Mouse (Mus musculus): ENCODE data around the gene 3425401B19Rik. TPM values are rescaled to one million over a fixed set of nuclear protein-coding genes. Genes with fewer than 3 reads are reported as not detected.

3425401B19Rik gene
- total and polyA plus RNA-seq, 3 experiments = 0.04 to 0.67 (median 0.05) TPM

DNA sequence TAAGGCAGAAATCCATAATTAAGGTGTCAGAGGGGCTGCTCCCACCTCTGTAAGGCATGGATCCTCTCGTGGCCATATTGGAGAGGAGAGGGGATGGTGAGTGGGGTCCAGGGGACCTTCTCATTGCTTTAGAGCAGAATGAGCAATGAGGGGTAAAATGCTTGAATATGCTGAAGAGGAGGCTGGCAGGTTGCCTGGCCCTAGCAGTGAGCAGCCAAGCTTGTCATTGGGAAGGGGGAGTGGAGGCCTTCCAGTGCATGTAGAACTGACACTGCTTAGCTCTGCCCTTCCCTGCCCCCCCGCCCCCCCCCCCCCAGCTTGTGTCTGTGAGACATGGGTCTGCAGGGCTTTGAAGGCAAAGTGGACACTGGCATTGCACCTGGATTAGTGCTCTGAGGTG, 57.8 kb downstream of the 3425401B19Rik start:
- no peak for DNase-seq (ENCODE audit: extremely low read depth)
- Histone ChIP-seq H3K4me1 (ENCODE audit: control insufficient read depth in 1 of 2, insufficient read depth in 2 of 2) (peaks cover 0 to 24% of the 10 kb centered on the region in 2 experiments; a peak in 2 of 4 replicates), H3K27ac (ENCODE audit: insufficient read depth, low read depth) (no peak overlapping the region), H3K36me3 (replicated peaks in 1 of 2; ENCODE audit: control insufficient read depth in 1 of 2, insufficient read depth in 1 of 2, low read length in 1 of 2) (no peaks in the 10 kb centered on the region), H3K9me3 (replicated peaks; ENCODE audit: low read length) (no peaks in the 10 kb centered on the region), H3K27me3 (replicated peaks) (no peaks in the 10 kb centered on the region), H3K4me3 (replicated peaks in 1 of 3; ENCODE audit: low read depth in 2 of 3, low read length in 2 of 3, poor library complexity in 1 of 3) (no peak overlapping the region), H3K4me2 (ENCODE audit: insufficient read depth, low read depth, poor library complexity, severe bottlenecking) (no peak overlapping the region), H3K9ac (ENCODE audit: insufficient read depth, low read depth) (no peak overlapping the region), H3K79me2 (replicated peaks; ENCODE audit: control insufficient read depth, extremely low read depth, insufficient read depth, poor library complexity, severe bottlenecking) (no peaks in the 10 kb centered on the region)
- dilution Hi-C loops (cut with MboI; ENCODE audit: extremely low pct_ligation_motif_present, extremely low pct_unique_long_range_greater_than_20kb, low sequenced_read_pairs) = no loop called here
- TF ChIP-seq POLR2AphosphoS2 (IDR thresholded peaks at IDR 0.05; ENCODE audit: low read depth, low read length) (no peak), ZMIZ1 (IDR thresholded peaks at IDR 0.05; ENCODE audit: low read depth, low read length) (no peak), USF2 (conservative IDR thresholded peaks at IDR 0.05; ENCODE audit: low read depth, low read length) (no peak), JUN (IDR thresholded peaks at IDR 0.05; ENCODE audit: insufficient read depth, low read depth, low read length) (no peak), NELFE (IDR thresholded peaks at IDR 0.05; ENCODE audit: low read depth, low read length) (no peak), PAX5 (IDR thresholded peaks at IDR 0.05; ENCODE audit: low read length) (no peak), EP300 (IDR thresholded peaks at IDR 0.05; ENCODE audit: low read length) (no peak), BHLHE40 (IDR thresholded peaks at IDR 0.05; ENCODE audit: low read depth, low read length) (no peak), UBTF (IDR thresholded peaks at IDR 0.05; ENCODE audit: low read depth, low read length) (no peak), ETS1 (conservative IDR thresholded peaks at IDR 0.05; ENCODE audit: low read depth, low read length) (no peak), RCOR1 (conservative IDR thresholded peaks at IDR 0.05; ENCODE audit: low read depth, low read length) (no peak), GABPA (IDR thresholded peaks at IDR 0.05; ENCODE audit: insufficient replicate concordance, low read depth, low read length) (no peak), MEF2A (IDR thresholded peaks at IDR 0.05; ENCODE audit: borderline replicate concordance, low read depth, low read length) (no peak), MAZ (IDR thresholded peaks at IDR 0.05; ENCODE audit: low read depth, low read length) (no peak), ZKSCAN1 (IDR thresholded peaks at IDR 0.05; ENCODE audit: borderline replicate concordance, low read depth, low read length) (no peak), KAT2A (IDR thresholded peaks at IDR 0.05; ENCODE audit: insufficient replicate concordance, low read length) (no peak), IRF4 (IDR thresholded peaks at IDR 0.05; ENCODE audit: low read depth, low read length) (no peak), HCFC1 (IDR thresholded peaks at IDR 0.05; ENCODE audit: low read depth, low read length) (no peak)
- in situ Hi-C loops (cut with MboI; ENCODE audit: low pct_ligation_motif_present, low pct_unique_long_range_greater_than_20kb, low sequenced_read_pairs) = no loop called here

GRCm38 (mm10) chr14:32624811-32625210, 60.3 kb downstream of the 3425401B19Rik start:
- no peaks in the 10 kb centered on the region for H3K79me2 ChIP-seq (replicated peaks; ENCODE audit: control insufficient read depth, extremely low read depth, insufficient read depth, poor library complexity, severe bottlenecking)
- no peak overlapping the region for H3K9ac ChIP-seq (ENCODE audit: insufficient read depth, low read depth)
- DNase-seq (ENCODE audit: extremely low read depth) = no peak
- H3K4me3 ChIP-seq (replicated peaks in 1 of 3; ENCODE audit: low read depth in 2 of 3, low read length in 2 of 3, poor library complexity in 1 of 3) = no peak overlapping the region
- in situ Hi-C loops (cut with MboI; ENCODE audit: low pct_ligation_motif_present, low pct_unique_long_range_greater_than_20kb, low sequenced_read_pairs) (loop anchor here (25.0 kb wide), 2 partner anchors 187 to 312 kb away; no protein-coding TSS in a partner anchor), dilution Hi-C loops (cut with MboI; ENCODE audit: extremely low pct_ligation_motif_present, extremely low pct_unique_long_range_greater_than_20kb, low sequenced_read_pairs) (no loop called here)
- H3K27me3 ChIP-seq (replicated peaks) = no peaks in the 10 kb centered on the region
- TF ChIP-seq E2F4 (IDR thresholded peaks at IDR 0.05; ENCODE audit: insufficient replicate concordance, low read depth, low read length) (no peak), MAFK (IDR thresholded peaks at IDR 0.05; ENCODE audit: insufficient replicate concordance, low read length) (no peak), JUND (conservative IDR thresholded peaks at IDR 0.05; ENCODE audit: low read depth, low read length) (no peak), SMC3 (IDR thresholded peaks at IDR 0.05; ENCODE audit: low read depth, low read length) (no peak), RAD21 (IDR thresholded peaks at IDR 0.05; ENCODE audit: low read depth, low read length) (no peak), MAZ (IDR thresholded peaks at IDR 0.05; ENCODE audit: low read depth, low read length) (no peak), TCF12 (IDR thresholded peaks at IDR 0.05; ENCODE audit: low read depth, low read length) (no peak), UBTF (IDR thresholded peaks at IDR 0.05; ENCODE audit: low read depth, low read length) (no peak), POLR2A (IDR thresholded peaks at IDR 0.05; ENCODE audit: low read depth, low read length) (no peak), GABPA (IDR thresholded peaks at IDR 0.05; ENCODE audit: insufficient replicate concordance, low read depth, low read length) (no peak), USF2 (conservative IDR thresholded peaks at IDR 0.05; ENCODE audit: low read depth, low read length) (no peak), ZKSCAN1 (IDR thresholded peaks at IDR 0.05; ENCODE audit: borderline replicate concordance, low read depth, low read length) (no peak), MYC (IDR thresholded peaks at IDR 0.05; ENCODE audit: low read depth, low read length) (no peak), NRF1 (IDR thresholded peaks at IDR 0.05; ENCODE audit: low read depth, low read length) (no peak), EP300 (IDR thresholded peaks at IDR 0.05; ENCODE audit: low read length) (no peak), NELFE (IDR thresholded peaks at IDR 0.05; ENCODE audit: low read depth, low read length) (no peak)
- no peak overlapping the region for H3K4me2 ChIP-seq (ENCODE audit: insufficient read depth, low read depth, poor library complexity, severe bottlenecking)
- peaks cover 0 to 19% of the 10 kb centered on the region in 2 experiments; a peak in 2 of 4 replicates for H3K4me1 ChIP-seq (ENCODE audit: control insufficient read depth in 1 of 2, insufficient read depth in 2 of 2)
- no peaks in the 10 kb centered on the region for H3K36me3 ChIP-seq (replicated peaks in 1 of 2; ENCODE audit: control insufficient read depth in 1 of 2, insufficient read depth in 1 of 2, low read length in 1 of 2)
- no peak overlapping the region for H3K27ac ChIP-seq (ENCODE audit: insufficient read depth, low read depth)
- no peaks in the 10 kb centered on the region for H3K9me3 ChIP-seq (replicated peaks; ENCODE audit: low read length)

Measured in CH12.LX (cell line).